Mouse (Mus musculus) lung, adult 2 months (tissue): ENCODE measurements around the gene Mras.

Experiments
- CTCF ChIP-seq: fragments of 200-500 bp; IDR thresholded peaks from 2 replicates; pipeline ENCODE4 v1.5.1; 2011; ENCODE audit warnings: mild to moderate bottlenecking, low read length, control low read depth; ENCODE audit not compliant: insufficient read depth
- POLR2A ChIP-seq: fragments of 200-500 bp; IDR thresholded peaks from 2 replicates; pipeline ENCODE4 v1.6.1; 2011; ENCODE audit warnings: low read depth, mild to moderate bottlenecking, control low read depth, low read length, borderline replicate concordance; ENCODE audit errors: extremely low read depth

GRCm38 (mm10) chr9:99470347-99471092, 33.3 kb upstream of the Mras start:
- TF ChIP-seq CTCF (no peak), POLR2A (no peak)
